Mouse (Mus musculus): ENCODE data around the gene Large1. TPM values are rescaled to one million over a fixed set of nuclear protein-coding genes. Genes with fewer than 3 reads are reported as not detected.
A peak's percentile ranks its signal among the peaks of the same experiment; 100 is the strongest.
"Not testable (repeated sequence)": the region's sequence is repeated elsewhere in the genome, so short reads cannot be mapped to it uniquely, and the experiment has no call there.

Gene Large1
- polyA plus RNA-seq, 1 experiment from 2014 or later, result 6.6 TPM

DNA sequence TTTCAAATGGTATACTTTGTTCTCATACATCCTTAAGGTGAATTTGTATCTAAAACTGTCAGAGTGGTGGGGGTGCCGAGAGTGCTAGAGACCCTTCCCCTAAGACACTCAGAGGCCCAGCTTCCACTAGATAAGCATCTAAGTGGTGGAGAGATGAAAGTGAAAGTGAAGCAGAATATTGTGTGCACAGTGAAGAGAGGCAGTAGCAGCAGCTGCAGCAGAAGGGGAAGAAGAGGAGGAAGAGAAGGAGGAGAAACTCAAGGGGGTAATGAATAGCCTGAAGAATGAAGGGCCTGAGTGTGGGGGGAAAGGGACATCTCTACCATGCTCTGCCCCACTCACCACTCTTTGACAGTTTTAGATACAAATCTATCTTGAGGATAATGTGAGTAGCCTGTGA, 191.8 kb downstream of the Large1 start:
- Histone ChIP-seq H3K9me3 (replicated peaks) (no peaks in the 10 kb centered on the region), H3K9ac (no peak overlapping the region), H3K4me2 (no peak overlapping the region), H3K4me1 (replicated peaks) (peaks cover 12% of the 10 kb centered on the region), H3K27me3 (no peaks in the 10 kb centered on the region), H3K27ac (no peak overlapping the region), H3K36me3 (no peaks in the 10 kb centered on the region), H3K4me3 (no peak overlapping the region)
- ATAC-seq (replicated peaks; ENCODE audit: insufficient number of reproducible peaks, insufficient read depth, low FRiP score, low read depth), result no peak
- WGBS, result 54% methylated on average over 1 of the region's 1 CpGs

DNA sequence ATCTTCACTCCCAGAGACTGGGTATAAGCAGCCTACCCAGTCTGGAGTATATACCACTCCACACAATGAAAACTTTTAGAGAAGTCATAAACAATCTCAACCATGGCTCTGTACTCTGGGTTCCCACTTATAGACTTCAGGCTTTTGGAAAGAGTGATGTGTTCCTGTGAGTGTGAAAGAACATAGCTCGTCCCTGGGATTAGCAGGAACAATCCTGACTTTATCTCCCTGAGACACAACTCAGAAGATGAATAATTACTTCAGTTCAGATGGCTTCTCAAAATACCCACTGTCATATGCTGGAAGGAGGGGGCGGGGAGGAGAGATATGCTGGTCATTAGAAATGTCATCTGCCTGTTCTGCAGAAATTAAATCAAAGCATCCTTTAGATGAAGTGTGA, 192.4 kb downstream of the Large1 start:
- H3K27me3 ChIP-seq, result no peaks in the 10 kb centered on the region
- ATAC-seq (replicated peaks; ENCODE audit: insufficient number of reproducible peaks, insufficient read depth, low FRiP score, low read depth), result no peak
- peaks cover 12% of the 10 kb centered on the region for H3K4me1 ChIP-seq (replicated peaks)
- no peak overlapping the region for H3K27ac ChIP-seq
- H3K36me3 ChIP-seq, result no peaks in the 10 kb centered on the region
- 46% methylated on average over 2 of the region's 2 CpGs for WGBS
- no peak overlapping the region for H3K9ac ChIP-seq
- H3K9me3 ChIP-seq (replicated peaks), result no peaks in the 10 kb centered on the region
- H3K4me3 ChIP-seq, result no peak overlapping the region
- no peak overlapping the region for H3K4me2 ChIP-seq

DNA sequence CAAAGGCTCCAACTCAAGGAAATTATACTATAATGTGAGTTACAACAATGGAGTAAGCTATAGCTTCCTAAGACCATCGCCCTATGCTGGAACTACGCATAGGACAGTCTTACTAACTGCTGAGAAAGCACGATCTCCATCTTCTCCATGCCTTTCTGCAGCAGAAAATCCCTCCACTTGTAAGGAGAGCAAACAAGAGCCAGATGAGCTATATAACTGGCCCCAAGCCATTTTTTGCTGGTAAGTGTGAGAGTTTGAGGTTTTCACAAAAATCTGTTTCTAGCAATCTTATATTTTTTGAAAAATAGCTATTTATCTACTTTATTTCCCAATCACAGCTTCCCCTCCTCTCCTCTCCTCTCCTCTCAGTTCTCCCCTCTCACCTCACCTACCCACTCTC, 206.1 kb downstream of the Large1 start:
- H3K9ac ChIP-seq, result no peak overlapping the region
- H3K4me1 ChIP-seq (replicated peaks), result no peaks in the 10 kb centered on the region
- H3K4me3 ChIP-seq, result no peak overlapping the region
- no peak overlapping the region for H3K4me2 ChIP-seq
- H3K36me3 ChIP-seq, result no peaks in the 10 kb centered on the region
- no peaks in the 10 kb centered on the region for H3K9me3 ChIP-seq (replicated peaks)
- WGBS, result 91% methylated on average over 3 of the region's 3 CpGs
- H3K27me3 ChIP-seq, result no peaks in the 10 kb centered on the region
- no peak for ATAC-seq (replicated peaks; ENCODE audit: insufficient number of reproducible peaks, insufficient read depth, low FRiP score, low read depth)
- no peak overlapping the region for H3K27ac ChIP-seq

DNA sequence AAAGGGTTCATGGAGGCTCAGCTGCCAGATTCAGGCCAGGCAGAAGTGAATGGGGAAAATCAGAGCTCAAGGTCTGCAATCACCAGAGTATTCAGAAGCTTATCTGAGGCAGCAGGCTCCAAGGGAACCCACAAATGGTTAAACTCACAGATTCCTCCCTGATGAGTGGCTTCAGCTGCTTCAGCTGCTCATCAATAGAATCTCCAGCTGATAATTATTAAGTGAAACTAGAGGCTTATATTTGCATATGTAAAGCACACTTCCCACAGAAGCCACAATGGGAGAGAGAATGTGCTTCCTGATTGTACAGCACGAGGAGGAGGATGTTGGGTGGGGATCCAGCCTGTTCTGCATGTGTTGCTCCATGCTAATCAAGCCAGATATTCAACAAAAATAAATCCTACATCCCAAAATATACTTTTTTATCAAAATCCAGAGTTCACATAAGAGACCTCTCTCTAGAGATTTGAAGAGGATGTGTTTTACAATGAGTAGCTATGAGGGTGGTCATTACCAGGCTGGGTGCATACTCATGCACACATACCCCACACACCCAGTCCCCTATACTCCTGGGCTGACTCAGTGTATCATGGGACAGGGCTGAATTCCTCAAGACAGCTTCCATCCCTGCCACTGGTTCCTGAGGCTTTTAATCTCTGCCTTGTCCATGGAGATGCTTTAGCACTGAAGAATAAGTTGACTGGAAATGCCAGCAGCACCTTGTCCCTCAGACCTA, 210.5 kb downstream of the Large1 start:
- H3K9me3 ChIP-seq (replicated peaks), result no peaks in the 10 kb centered on the region
- H3K9ac ChIP-seq, result no peak overlapping the region
- no peak for ATAC-seq (replicated peaks; ENCODE audit: insufficient number of reproducible peaks, insufficient read depth, low FRiP score, low read depth)
- H3K4me2 ChIP-seq, result no peak overlapping the region
- no peaks in the 10 kb centered on the region for H3K27me3 ChIP-seq
- no peaks in the 10 kb centered on the region for H3K36me3 ChIP-seq
- no peaks in the 10 kb centered on the region for H3K4me1 ChIP-seq (replicated peaks)
- WGBS, result 36% methylated on average over 1 of the region's 1 CpGs
- no peak overlapping the region for H3K27ac ChIP-seq
- H3K4me3 ChIP-seq, result no peak overlapping the region

DNA sequence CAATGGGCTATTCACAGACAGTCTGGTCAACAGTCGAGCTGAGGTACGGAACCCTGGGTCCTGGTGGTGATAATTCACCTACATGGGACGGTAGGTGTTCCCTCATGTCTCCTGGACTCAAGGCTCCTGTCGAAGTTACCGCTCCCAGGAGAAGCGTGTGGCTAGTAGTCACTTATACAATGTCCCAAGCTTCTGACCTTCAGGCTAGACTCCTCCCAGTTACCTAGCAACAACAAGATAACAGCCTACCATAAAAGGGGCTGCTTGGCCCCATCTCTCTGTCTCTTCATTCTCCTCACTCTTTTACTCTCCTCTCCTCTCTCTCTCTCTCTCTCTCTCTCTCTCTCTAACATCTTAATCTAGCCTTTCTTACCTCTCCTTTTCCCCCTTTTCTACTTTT, 217.9 kb downstream of the Large1 start:
- peak overlapping the region; percentile 7; the same call in 1 of the 2 replicates for H3K4me2 ChIP-seq
- H3K27ac ChIP-seq, result no peak overlapping the region
- ATAC-seq (replicated peaks; ENCODE audit: insufficient number of reproducible peaks, insufficient read depth, low FRiP score, low read depth), result 0 out of 2 replicates have a peak, but pooled peaks have one; percentile 22

DNA sequence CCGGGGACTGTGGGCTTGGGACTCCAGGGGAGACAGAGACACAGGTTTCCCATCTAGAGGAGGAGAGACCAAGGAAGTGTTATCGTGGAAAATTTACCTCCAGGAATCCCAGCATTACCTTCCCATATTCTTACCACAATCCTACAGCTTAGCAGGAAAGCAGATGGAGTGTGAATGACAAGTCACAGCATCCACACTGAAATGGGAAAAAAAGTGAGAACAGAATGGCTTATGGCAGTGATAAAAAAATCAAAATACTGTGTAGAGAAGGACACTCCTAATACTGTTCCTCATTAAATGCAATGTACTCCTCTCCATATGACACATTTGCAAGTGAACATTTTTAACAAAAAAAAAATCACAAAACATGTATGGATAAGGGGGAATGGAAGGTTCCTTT, 221.3 kb downstream of the Large1 start:
- Histone ChIP-seq H3K9me3 (replicated peaks) (no peaks in the 10 kb centered on the region), H3K9ac (no peak overlapping the region), H3K27me3 (no peaks in the 10 kb centered on the region), H3K27ac (no peak overlapping the region), H3K4me2 (no peak overlapping the region), H3K4me1 (replicated peaks) (no peaks in the 10 kb centered on the region; the same call in 1 of the 2 replicates), H3K4me3 (no peak overlapping the region), H3K36me3 (no peaks in the 10 kb centered on the region)
- 94% methylated on average over 2 of the region's 2 CpGs for WGBS
- no peak for ATAC-seq (replicated peaks; ENCODE audit: insufficient number of reproducible peaks, insufficient read depth, low FRiP score, low read depth)

More for the DNA sequence above, 217.9 kb downstream of the Large1 start:
- H3K27me3 ChIP-seq, result no peaks in the 10 kb centered on the region
- 46% methylated on average over 6 of the region's 6 CpGs for WGBS
- H3K9ac ChIP-seq, result no peak overlapping the region
- no peaks in the 10 kb centered on the region for H3K36me3 ChIP-seq
- no peaks in the 10 kb centered on the region for H3K9me3 ChIP-seq (replicated peaks)
- H3K4me3 ChIP-seq, result no peak overlapping the region
- H3K4me1 ChIP-seq (replicated peaks), result no peaks in the 10 kb centered on the region; the same call in 1 of the 2 replicates

DNA sequence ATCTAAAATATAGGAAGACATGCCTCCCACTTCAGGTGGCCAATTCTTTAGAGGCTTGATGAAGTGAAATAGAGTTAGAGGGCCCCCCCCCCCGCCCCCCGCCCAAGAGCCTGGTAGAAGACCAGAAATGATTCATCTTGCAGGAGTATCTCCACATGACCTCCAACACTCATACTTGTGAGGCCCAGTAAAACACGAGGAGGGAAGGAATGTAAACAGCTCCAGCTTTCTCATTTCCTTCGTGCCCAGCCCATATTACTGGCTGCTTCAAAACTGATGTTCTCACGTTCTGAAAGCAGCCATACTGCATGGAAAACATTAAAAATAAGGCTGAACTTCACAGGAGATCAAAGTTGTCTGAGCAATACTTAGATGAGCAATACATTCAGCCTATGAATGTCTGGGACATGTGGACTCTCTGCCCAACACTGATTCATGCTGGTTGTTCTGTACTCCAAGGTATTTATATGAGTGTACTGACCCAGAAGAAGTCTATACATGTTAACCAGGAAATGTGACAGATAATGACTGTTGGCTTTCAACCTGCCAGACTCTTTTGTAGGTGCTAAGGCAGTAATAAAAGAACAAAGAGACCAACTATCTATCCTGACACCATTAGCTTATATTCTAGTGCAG, 229.4 kb downstream of the Large1 start:
- Histone ChIP-seq H3K4me2 (no peak overlapping the region), H3K36me3 (no peaks in the 10 kb centered on the region), H3K27ac (no peak overlapping the region), H3K4me3 (no peak overlapping the region), H3K4me1 (replicated peaks) (0 out of 2 replicates have a peak, but pooled peaks cover 3% of the 10 kb centered on the region), H3K9me3 (replicated peaks) (no peaks in the 10 kb centered on the region), H3K9ac (no peak overlapping the region), H3K27me3 (no peaks in the 10 kb centered on the region)
- ATAC-seq (replicated peaks; ENCODE audit: insufficient number of reproducible peaks, insufficient read depth, low FRiP score, low read depth), result no peak
- 60% methylated on average over 5 of the region's 5 CpGs for WGBS

DNA sequence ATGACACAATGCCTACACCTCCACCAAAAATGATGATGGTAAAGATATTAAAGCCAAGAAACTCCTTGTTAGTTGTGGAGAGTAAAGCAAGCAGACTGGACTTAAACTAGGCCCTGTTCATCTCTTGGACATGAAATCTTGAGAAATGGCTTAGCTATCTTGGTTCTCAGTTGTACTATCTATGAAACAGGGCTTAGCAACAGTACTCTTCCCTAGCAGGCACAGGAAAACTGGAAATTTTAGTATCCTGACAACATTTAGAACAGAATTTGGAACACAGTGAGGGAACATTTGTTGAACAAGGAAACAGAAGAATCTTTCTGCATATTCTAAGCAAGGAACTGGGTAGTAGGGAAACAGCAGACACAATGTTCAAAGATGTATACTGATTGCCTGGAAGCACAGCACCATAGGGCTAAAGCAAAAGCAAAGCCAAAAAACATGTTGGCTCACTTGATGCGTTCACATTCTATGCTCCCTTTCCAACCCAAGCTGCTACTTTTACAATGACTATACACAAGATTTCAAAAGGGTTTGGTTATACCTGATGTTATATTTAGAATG, 240.9 kb downstream of the Large1 start:
- Histone ChIP-seq H3K4me2 (no peak overlapping the region), H3K9ac (no peak overlapping the region), H3K4me1 (replicated peaks) (no peaks in the 10 kb centered on the region), H3K4me3 (no peak overlapping the region), H3K36me3 (no peaks in the 10 kb centered on the region; the same call in 1 of the 2 replicates), H3K27ac (no peak overlapping the region), H3K9me3 (replicated peaks) (no peaks in the 10 kb centered on the region), H3K27me3 (no peaks in the 10 kb centered on the region)
- no peak for ATAC-seq (replicated peaks; ENCODE audit: insufficient number of reproducible peaks, insufficient read depth, low FRiP score, low read depth)
- WGBS, result 89% methylated on average over 1 of the region's 1 CpGs

DNA sequence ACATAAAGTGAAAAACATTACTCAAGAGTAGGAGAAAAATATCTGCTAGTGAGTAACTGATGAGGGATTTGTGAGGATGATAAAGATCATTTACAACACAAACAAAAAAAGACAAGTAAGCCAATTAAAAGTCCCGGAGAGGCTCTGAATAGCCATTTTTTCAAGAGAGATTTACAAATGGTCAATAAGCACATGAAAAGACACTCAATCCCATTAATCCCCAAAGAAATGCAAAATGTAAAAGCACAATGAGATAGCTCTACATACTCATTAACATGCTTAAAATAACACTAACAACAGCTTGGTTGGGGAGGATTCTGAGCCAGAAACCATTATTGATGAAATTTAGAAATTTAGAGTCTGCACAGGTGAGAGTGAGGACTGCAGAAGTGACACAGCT, 249.3 kb downstream of the Large1 start:
- no peaks in the 10 kb centered on the region; the same call in 1 of the 2 replicates for H3K36me3 ChIP-seq
- ATAC-seq (replicated peaks; ENCODE audit: insufficient number of reproducible peaks, insufficient read depth, low FRiP score, low read depth), result no peak
- no peaks in the 10 kb centered on the region for H3K27me3 ChIP-seq
- 59% methylated on average over 1 of the region's 1 CpGs for WGBS
- no peak overlapping the region for H3K4me3 ChIP-seq
- no peaks in the 10 kb centered on the region for H3K9me3 ChIP-seq (replicated peaks)
- peaks cover 3% of the 10 kb centered on the region; the same call in 1 of the 2 replicates for H3K4me1 ChIP-seq (replicated peaks)
- H3K9ac ChIP-seq, result no peak overlapping the region
- H3K4me2 ChIP-seq, result no peak overlapping the region
- no peak overlapping the region for H3K27ac ChIP-seq

DNA sequence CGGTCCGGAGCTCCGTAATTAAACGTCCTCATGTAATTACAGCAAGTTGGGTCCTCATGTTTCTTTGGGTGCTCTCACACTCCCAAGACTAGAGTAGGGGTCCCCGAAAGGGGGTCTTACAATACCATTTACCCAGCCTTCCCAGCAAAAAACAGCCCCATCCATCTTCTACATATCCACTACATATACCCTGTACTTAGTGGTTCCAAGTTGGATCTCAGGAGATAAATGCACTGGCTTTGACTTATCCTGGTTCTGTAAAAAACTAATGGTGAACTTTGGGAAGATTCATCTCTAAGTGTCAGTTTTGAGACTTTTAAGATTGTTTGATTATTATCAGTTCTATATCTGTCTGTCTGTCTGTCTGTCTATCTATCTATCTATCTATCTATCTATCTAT, 252.3 kb downstream of the Large1 start:
- H3K4me3 ChIP-seq, result no peak overlapping the region
- WGBS, result 37% methylated on average over 5 of the region's 5 CpGs
- H3K27me3 ChIP-seq, result no peaks in the 10 kb centered on the region
- no peak overlapping the region for H3K9ac ChIP-seq
- no peaks in the 10 kb centered on the region for H3K36me3 ChIP-seq
- no peak for ATAC-seq (replicated peaks; ENCODE audit: insufficient number of reproducible peaks, insufficient read depth, low FRiP score, low read depth)
- H3K4me1 ChIP-seq (replicated peaks), result peaks cover 5% of the 10 kb centered on the region; the same call in 1 of the 2 replicates
- no peaks in the 10 kb centered on the region for H3K9me3 ChIP-seq (replicated peaks)
- no peak overlapping the region for H3K4me2 ChIP-seq
- H3K27ac ChIP-seq, result no peak overlapping the region

DNA sequence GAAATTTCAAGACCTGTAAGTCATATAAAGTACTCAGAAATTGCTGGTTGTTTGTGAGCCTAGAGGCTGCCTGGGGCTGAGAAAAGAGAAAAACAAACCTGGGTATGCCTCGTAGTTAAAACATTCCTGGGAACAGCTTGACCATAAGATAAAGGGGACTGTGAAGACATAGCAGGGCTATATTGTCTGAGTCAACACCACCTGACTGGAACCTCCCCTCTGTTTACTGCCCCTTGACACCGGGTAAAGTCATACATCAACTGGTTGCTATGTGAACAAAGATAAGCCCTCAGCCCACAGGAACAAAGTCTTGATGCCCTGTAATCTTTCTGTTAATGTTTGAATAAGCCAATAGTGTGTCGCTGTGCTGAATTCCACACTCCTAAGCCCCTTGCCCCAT, 252.7 kb downstream of the Large1 start:
- not testable (repeated sequence) for H3K4me2 ChIP-seq; H3K9ac ChIP-seq; H3K27me3 ChIP-seq; H3K9me3 ChIP-seq (replicated peaks); ATAC-seq (replicated peaks; ENCODE audit: insufficient number of reproducible peaks, insufficient read depth, low FRiP score, low read depth); H3K36me3 ChIP-seq; H3K4me1 ChIP-seq (replicated peaks); H3K27ac ChIP-seq; H3K4me3 ChIP-seq
- 13% methylated on average over 3 of the region's 3 CpGs for WGBS
